Mouse (Mus musculus) olfactory bulb, adult 2 months (tissue): ENCODE measurements around the gene Ssu72. TPM values are rescaled to one million over a fixed set of nuclear protein-coding genes. Genes with fewer than 3 reads are reported as not detected.

Source experiments
- H3K27ac ChIP-seq: fragments of 200-500 bp; 2 replicates; pipeline ENCODE4 v1.5.1; 2012; ENCODE audit warnings: low read depth, low read length; ENCODE audit not compliant: insufficient read depth
- H3K4me1 ChIP-seq: fragments of 200-500 bp; 2 replicates; pipeline ENCODE4 v1.6.1; 2012; ENCODE audit warnings: low read length; ENCODE audit not compliant: control insufficient read depth, insufficient read depth
- H3K4me3 ChIP-seq: fragments of 200-500 bp; 2 replicates; pipeline ENCODE4 v1.5.1; 2012; ENCODE audit warnings: mild to moderate bottlenecking, low read depth, low read length, moderate library complexity; ENCODE audit not compliant: insufficient read depth
- CTCF ChIP-seq: fragments of 200-500 bp; IDR thresholded peaks from 2 replicates; pipeline ENCODE4 v1.5.1; 2012; ENCODE audit warnings: low read depth, mild to moderate bottlenecking, low read length, moderate library complexity; ENCODE audit not compliant: insufficient read depth
- POLR2A ChIP-seq: fragments of 200-500 bp; IDR thresholded peaks from 2 replicates; pipeline ENCODE4 v1.6.1; 2012; ENCODE audit warnings: mild to moderate bottlenecking, low read depth, low read length, moderate library complexity; ENCODE audit not compliant: insufficient read depth
- WGBS: fragments of 180-500 bp; shearing (Covaris S2); methylation state at CpG from one replicate; pipeline ENCODE4 v1.1.7; 2018; 5-methylcytosine and 5-hydroxymethylcytosine counted together
- polyA plus RNA-seq: library from polyadenylated mRNA; stranded (reverse); fragments of >200 nt; gene quantifications from 2 replicates; pipeline ENCODE4 v1.2.4, GENCODE M21; 2012; ENCODE audit warnings: low replicate concordance; ENCODE audit not compliant: missing spikeins, insufficient read depth, insufficient read length

Gene Ssu72
- polyA plus RNA-seq, 1 experiment, result not detected

GRCm38 (mm10) chr4:155742684-155743083, 38.1 kb downstream of the Ssu72 start:
- Histone ChIP-seq H3K27ac (no peak overlapping the region), H3K4me3 (no peak overlapping the region), H3K4me1 (peaks cover 18% of the 10 kb centered on the region)
- 95% methylated on average over 5 of the region's 5 CpGs for WGBS
- TF ChIP-seq CTCF, result no peak
- TF ChIP-seq POLR2A, result no peak

GRCm38 (mm10) chr4:155744474-155744873, 39.9 kb downstream of the Ssu72 start:
- Histone ChIP-seq H3K4me3 (no peak overlapping the region), H3K4me1 (peaks cover 8% of the 10 kb centered on the region), H3K27ac (no peak overlapping the region)
- TF ChIP-seq POLR2A (no peak), CTCF (no peak)
- 89% methylated on average over 8 of the region's 8 CpGs for WGBS

GRCm38 (mm10) chr4:155745136-155745535, 40.5 kb downstream of the Ssu72 start:
- TF ChIP-seq POLR2A (no peak), CTCF (no peak)
- WGBS, result 88% methylated on average over 5 of the region's 5 CpGs
- H3K27ac ChIP-seq, result no peak overlapping the region

GRCm38 (mm10) chr4:155746036-155746548, 41.5 kb downstream of the Ssu72 start:
- Histone ChIP-seq H3K4me3 (no peak overlapping the region), H3K27ac (no peak overlapping the region), H3K4me1 (peaks cover 8% of the 10 kb centered on the region)
- 87% methylated on average over 8 of the region's 8 CpGs for WGBS
- TF ChIP-seq POLR2A, result no peak
- TF ChIP-seq CTCF, result no peak

More at GRCm38 (mm10) chr4:155745136-155745535, 40.5 kb downstream of the Ssu72 start:
- Histone ChIP-seq H3K4me1 (peaks cover 8% of the 10 kb centered on the region), H3K4me3 (no peak overlapping the region)

GRCm38 (mm10) chr4:155746575-155747490, 42.2 kb downstream of the Ssu72 start:
- no peak overlapping the region for H3K4me3 ChIP-seq
- no peak overlapping the region for H3K27ac ChIP-seq
- no peak for TF ChIP-seq POLR2A
- H3K4me1 ChIP-seq, result peaks cover 8% of the 10 kb centered on the region
- 73% methylated on average over 17 of the region's 17 CpGs for WGBS

- Histone ChIP-seq H3K4me1 (peaks cover 11% of the 10 kb centered on the region), H3K27ac (no peak overlapping the region), H3K4me3 (no peak overlapping the region)
- 55% methylated on average over 12 of the region's 12 CpGs for WGBS
- TF ChIP-seq CTCF (no peak), POLR2A (no peak)
These were observed 52.4 kb downstream of the Ssu72 start for GRCm38 (mm10) chr4:155757011-155757410.

GRCm38 (mm10) chr4:155759862-155760612, 55.4 kb downstream of the Ssu72 start:
- no peak for TF ChIP-seq CTCF
- TF ChIP-seq POLR2A, result no peak
- WGBS, result under 1% methylated on average over 10 of the region's 10 CpGs
- H3K4me3 ChIP-seq, result peak overlapping the region; percentile 61
- H3K4me1 ChIP-seq, result peaks cover 11% of the 10 kb centered on the region
- no peak overlapping the region for H3K27ac ChIP-seq

GRCm38 (mm10) chr4:155760613-155761355, 56.2 kb downstream of the Ssu72 start, which contains the start of gene Atad3a:
Gene Atad3a, minus strand, starts transcription at chr4:155761093.
- peaks cover 11% of the 10 kb centered on the region for H3K4me1 ChIP-seq
- WGBS, result under 1% methylated on average over 68 of the region's 68 CpGs
- peak within 1 kb of the TSS; percentile 61 for H3K4me3 ChIP-seq
- TF ChIP-seq POLR2A, result peak; percentile 75; the same call in 1 of the 2 replicates
- TF ChIP-seq CTCF, result no peak
- H3K27ac ChIP-seq, result no peak within 1 kb of the TSS
